Mouse (Mus musculus) granulocyte monocyte progenitor cell, adult 5-6 weeks (primary cell): Measurements from ENCODE around the gene Mylk3. TPM values are rescaled to one million over a fixed set of nuclear protein-coding genes. Genes with fewer than 3 reads are reported as not detected.

Source experiments
- ATAC-seq: replicated peaks from 2 replicates; pipeline ENCODE4 v1.8.0; 2016; ENCODE audit warnings: mild to moderate bottlenecking, moderate TSS enrichment, inconsistent platforms; ENCODE audit not compliant: poor library complexity, severe bottlenecking
- total RNA-seq, 2 experiments: library from RNA; stranded (forward) in 1 of 2; stranded (reverse) in 1 of 2; fragments of 200-712, 200-1000 nt in 1 of 2; fragments of >200 nt in 1 of 2; fragmentation: Nextera tagmentation in 1 of 2; gene quantifications; 2 replicates each; pipeline ENCODE4 v1.2.3; 2014 to 2017

The Mylk3 gene
- 0.60 and 1.4 TPM in 2 replicates for total RNA-seq (2014; fragmentation: Nextera tagmentation)
- total RNA-seq (2017): 1.6 and 1.9 TPM in 2 replicates

DNA sequence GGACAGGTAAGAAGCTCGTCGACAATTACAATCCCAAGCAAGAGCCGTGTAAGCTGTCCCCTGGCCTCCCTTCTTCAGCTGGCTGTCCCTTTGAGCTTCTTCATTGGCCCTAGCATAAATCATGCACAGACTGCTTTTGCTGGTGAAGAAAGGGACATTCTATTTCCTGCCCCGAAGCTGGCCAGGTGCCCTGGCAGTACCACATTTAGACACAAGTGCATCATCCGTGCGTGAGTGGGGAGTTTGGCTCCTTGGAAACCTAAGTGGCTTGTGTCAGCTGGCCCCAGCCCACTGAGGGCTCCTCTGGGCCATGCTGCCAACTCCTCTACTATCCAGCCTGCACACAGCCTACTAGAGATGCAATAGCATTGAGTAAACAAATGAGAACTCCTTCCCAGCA lies at the start of gene Mylk3:
Mylk3 (minus strand) TSS at position 141 of the 400 bp plus-strand sequence.
- ATAC-seq: no peak

DNA sequence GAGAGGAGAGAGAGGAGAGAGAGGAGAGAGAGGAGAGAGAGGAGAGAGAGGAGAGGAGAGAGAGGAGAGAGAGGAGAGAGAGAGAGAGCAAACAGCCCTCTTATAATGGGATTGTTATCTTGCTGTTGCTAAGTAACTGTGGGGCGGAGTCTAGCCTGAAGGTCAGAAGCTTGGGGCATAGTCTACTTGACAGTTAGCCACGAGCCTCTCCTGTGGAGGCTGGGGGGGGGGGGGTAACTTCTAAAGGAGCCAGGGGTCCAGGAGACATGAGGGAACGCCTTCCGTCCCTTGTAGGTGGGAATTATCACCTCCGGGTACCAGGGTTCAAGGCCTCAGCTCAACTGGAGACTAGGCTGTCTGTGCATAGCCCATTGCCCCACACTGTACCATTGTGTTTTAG lies 49.6 kb upstream of the Mylk3 start:
- no peak for ATAC-seq

DNA sequence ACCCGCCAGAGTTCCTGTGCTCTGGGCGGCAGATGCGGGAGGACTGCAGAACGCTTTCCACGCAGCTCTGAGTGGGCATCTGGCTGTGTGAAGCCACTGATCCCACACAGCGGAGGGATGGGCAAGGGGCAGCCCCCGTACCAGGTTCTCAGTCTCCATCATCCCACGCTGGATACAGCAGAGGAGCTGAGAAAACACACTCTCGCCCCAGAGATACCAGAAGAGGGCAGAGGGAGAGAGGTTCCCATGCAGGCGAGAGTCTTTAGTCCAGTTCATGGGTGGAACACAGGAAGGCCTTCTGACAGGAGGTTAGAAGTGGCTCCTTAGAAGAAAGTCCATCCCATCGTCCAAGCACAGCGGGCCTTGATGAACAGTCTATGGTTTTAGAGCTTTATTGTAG lies 48.7 kb upstream of the Mylk3 start:
- no peak for ATAC-seq

DNA sequence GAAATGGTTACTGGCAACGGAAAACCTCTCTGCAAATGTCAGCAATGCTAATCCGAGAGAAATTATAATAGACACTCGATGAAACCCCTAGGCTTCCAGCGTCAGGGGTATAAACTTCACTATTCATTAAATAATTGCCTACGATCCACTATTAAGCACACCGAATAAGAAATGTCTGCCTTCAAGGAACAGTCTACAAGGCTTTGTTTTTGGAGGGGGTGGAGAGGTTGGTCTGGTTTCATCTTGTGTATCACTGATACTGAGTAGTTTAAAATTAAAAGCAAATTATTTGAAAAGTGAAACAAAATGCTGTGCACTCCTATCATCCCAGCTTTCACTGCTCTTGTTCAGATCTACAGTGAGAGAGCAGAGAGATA lies 46.9 kb upstream of the Mylk3 start:
- ATAC-seq: peak; percentile 10; the same call in 1 of the 2 replicates

DNA sequence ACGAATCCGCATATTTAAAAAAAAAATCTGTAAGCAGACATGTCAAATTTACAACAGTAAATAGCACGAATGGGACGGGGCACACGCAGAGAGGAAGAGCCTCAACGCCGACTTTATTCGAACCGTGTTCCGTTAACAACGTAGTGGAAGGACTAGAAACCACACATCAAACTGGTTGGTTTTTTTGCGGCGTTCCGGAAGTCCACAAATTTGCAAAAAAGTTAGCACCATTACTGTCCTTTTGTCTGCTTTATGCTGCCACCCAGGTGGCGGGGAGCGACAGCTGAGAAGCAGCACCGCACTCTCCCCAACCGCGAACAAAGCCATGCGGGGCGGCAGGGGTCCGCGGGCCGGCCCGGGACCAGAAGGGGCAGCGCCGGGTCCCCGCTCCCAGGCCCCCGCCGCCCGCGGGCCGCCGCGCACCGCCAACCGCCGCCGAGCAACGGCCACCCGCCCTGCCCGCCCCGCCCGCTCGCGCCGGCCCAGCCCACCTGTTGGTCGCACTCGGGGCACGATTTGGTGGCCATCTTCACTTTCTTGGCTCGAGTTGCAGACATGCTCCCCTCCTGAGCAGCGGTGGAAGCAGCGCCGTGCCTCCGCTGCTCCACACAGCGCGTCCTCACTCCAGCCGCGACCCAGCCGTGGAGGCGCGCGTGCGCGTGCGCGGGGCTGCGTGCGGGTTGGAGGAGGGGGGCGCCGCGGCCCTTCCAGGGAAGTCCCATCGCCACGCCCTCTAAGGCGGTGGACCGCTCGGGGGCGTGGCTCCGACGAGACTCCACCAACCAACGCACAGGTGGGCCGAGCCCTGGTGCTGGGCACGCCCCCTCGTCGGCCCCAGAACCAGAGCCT lies 46.2 kb upstream of the Mylk3 start, which contains the start of gene 4921524J17Rik:
4921524J17Rik (minus strand) TSS at position 666 of the 849 bp plus-strand sequence.
- ATAC-seq: peak; percentile 98

DNA sequence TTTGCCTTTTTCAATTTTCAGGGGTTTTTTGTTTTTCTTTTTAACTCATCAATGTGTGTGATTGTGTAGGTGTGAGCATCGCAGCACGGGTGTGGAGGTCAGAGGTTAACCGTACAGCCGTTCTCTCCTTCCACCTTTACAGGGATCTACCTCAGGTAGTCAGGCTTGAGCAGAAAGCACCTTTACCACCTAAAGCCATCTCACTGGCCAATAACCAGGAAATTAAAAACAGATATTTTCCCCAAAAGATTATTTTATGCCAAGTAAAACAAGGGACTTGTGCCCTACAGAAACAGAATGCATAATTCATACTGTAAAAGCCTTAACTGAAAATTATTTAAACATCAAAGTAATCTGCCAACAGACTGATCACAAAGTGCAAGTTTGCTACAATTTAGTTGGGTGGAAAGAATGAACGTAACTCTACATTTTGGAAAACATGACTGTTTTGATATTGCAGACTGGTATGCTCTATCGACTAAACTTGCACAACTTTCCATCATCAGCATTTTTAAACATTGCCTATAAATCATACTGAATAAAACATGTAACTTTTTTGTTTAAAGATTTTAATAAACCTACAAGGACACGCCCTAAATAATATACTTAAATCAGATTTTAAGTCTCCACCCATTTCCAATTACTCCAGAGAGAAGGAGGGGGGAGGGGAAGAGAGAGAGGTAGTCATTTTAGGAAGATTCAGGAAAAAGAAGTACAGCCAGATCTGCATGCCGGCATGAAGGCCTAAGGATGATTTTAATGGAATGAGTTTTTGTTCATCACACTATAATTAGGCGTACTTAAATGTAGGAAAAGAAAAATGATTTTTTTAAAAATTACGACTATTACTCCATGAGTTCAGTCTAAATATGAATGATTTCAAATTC lies 45.4 kb upstream of the Mylk3 start:
- ATAC-seq: no peak

DNA sequence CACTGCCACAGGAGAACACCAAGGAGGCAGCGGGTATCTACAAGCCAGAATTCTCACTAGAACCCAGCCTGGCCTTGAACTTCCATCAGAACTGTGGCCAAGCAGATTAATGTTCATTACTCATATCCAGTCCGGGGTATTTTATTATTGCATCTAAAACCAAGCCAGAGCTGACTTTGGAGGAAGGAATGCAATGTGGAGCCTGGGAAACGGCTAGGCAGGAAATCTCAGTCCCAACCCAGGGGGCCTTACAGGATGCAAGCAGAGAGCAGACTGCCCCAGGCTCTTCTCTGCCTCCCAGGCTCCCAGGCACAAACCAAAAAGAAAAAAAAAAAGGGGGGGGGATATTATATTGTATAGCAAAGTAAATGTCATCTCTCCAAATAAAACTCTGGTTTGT lies 44.7 kb upstream of the Mylk3 start:
- ATAC-seq: no peak

DNA sequence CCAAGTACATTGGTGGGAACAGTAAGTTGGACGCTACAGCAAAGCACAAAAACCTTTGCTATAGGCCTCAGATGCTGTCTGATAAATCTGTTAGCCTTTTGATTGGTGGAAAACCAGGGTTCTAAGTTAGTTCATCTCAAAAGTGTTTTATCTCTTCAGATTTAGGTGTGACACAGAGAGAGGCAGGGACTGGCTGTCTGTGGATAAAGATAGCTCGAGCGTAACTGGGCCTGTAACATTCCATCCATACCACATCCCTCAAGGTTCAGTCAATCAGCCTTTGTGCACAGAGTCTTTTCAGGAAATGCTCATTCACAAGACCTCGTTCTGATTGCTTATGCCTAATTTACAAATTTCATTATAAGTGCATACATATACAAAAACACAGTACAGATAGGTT lies 43.1 kb upstream of the Mylk3 start:
- ATAC-seq: no peak

DNA sequence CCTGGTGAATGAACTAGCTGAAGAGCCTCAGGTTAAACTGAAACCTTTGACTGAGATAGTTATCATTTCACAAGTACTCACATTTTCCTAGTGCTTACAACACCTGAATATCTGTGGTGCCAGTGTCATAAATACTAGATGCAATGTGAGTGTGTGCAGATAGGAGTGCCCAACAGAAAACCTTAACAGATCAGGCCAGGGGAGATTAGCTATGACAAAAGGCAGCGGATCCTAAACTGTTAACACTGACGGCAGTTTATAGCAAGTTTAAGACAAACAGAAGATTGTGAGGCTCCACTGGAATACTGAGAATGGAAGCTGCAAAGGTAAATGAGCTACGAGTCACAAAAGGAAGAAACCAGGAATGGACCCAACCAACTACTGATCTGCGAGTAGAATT lies 40.9 kb upstream of the Mylk3 start:
- ATAC-seq: 0 out of 2 replicates have a peak, but pooled peaks have one; percentile 22

DNA sequence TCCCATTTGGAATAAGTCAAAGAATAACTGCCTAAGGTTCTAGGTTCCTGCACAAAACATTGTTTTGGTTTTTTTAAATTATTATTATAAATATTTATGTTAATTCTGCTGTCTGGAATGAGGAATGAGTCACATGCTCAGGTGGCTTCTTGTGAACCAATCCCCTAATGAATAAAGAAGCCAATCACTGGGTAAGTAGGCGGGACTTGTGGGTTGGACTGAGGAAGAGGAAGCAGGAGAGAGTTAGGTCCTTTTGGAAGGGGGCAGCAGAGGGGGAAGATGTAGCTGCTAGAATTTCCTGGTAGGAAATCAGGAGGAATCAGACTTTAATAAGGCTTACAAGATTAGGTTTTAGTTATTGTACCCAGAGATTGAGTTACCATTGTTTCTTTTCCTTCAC lies 35.2 kb upstream of the Mylk3 start:
- ATAC-seq: peak; percentile 46; the same call in 1 of the 2 replicates

DNA sequence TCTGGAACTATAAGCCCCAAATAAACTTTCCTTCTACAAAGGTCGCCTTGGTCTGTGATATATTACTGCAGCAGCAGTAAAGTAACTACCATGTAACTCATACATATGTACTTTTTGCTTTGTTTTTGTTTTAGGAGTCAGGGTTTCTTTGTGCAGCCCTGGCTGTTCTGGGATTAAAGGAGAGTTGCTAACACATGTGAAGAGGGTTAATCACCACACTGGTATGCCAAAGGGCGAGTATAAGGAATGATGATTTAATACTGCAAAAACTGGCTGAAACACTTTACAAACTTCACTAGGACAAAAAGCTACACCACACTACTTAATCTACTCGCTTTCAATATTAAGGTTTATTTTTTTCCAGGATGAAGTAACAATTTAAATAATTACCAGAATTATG lies 22.4 kb upstream of the Mylk3 start:
- ATAC-seq: no peak

DNA sequence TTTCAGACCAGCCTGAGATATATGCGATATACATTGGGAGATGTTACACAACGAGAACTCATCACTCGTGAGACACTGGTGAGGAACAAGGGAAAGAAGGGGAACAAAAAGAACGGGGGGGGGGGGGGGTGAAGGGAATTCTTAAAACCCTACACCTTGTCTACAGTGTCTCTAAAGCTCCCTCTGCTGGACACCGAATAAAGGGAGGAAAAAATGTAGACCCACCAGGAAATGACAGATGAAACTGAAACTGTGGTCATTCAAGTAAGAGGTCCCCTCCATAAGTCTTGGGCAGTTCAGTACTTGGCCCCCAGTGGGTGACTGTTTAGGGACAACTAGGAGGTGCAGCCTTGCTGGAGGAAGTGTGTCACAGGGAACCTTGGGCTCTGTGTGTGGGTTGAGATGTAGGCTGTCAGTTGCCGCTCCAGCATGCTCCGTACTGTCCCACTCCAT lies 21.9 kb upstream of the Mylk3 start:
- peak; percentile 99 for ATAC-seq

DNA sequence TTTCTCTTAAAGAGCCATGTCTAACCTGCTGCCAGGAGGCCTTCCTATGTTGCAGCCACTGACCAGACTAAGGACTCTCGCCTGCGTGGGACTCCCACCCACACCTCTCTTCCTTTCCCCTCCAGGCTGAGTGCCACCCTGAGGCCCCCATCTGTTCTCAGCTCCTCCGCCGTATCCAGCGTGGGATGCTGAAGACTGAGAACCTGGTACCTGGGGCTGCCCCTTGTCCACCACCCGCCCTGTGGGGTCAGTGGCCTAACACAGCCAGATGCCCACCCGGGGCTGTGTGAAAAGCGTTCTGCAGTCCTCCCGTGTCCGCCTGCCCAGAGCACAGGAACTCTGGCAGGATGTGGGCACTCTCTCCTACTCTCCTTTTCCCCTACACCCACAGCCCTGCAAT lies 19.8 kb upstream of the Mylk3 start:
- ATAC-seq: no peak

DNA sequence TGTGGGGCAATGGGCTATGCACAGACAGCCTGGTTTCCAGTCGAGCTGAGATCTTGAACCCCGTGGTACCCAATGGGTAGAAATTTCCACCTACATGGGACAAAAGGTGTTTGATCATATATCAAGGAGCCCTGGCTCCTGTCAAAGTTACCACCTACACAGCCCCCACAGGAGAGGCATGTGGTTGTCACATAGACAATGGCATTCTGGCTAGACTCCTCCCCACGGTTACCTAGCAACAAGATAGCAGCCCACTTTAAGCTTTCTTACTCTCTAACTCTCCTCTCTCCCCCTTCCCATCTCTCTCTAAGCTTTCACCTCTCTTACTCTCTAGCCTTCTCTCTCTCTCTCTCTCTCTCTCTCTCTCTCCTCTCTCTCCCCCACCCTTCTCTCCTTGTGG lies 19.3 kb upstream of the Mylk3 start:
- no peak for ATAC-seq

DNA sequence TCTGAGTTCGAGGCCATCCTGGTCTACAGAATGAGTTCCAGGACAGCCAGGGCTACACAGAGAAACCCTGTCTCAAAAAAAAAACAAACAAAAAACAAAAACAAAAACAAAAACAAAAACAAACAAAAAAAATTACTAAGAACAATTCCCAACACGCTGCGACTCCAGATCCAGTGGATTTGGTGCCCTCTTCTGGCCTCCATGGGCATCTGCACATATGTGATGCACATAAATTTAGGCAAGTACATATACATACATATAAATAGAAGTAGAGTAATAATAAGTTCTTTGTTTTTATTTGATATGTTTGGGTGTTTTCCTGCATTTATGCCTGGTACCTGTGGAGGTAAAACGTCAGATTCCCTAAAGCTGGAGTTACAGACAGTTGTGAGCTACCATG lies 12.4 kb upstream of the Mylk3 start:
- no peak for ATAC-seq

DNA sequence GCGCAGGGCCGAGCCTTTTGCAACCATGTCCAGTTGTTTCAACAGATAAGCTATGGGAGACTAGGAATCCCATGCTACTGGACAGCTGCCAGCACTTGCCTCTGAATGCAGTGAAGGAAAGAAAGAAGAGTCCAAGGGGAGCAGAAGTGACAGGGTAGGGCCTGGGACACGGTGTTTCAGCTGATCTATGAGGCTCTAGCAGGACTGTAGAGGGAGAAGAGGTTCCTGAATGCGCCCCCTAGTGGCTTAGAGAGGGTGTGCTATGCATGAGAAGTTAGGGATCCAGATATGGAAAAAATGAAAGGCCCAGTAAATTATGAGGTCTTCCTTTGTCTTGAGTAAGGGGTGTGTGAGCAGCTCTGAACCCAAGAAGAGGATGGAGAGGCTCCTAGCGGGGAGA lies 11.4 kb upstream of the Mylk3 start:
- peak; percentile 84 for ATAC-seq

DNA sequence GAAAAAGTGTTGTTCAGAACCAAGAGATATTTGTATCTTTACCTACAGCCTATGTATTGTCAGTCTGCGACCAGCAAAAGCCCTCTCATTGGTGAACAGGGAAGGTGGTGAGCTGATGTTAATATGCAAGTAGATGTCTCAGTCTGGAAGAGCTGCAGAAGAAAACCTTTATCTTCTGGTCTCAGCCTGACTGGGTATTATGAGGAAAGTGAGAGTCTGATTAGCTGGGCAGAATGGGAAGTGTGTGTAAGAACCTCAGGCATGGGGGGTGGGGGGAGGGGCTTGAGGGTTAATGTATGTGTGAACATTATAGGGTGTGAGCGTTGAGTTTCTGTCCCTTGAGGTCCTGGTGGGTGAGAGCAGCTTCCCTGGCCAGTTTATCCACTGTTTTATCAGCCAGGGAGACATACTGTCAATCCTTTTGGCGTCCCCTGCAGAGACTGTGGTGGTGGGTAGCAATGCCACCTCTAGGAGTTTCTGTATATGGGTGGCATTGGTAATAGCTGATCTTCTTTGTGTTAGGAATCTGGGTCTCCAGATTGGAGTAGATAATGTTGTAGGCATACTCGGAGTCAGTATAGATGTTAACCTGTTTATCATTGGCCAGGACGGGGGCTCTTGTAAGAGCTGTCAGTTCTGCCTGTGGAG lies 10.4 kb upstream of the Mylk3 start:
- peak; percentile 44 for ATAC-seq

DNA sequence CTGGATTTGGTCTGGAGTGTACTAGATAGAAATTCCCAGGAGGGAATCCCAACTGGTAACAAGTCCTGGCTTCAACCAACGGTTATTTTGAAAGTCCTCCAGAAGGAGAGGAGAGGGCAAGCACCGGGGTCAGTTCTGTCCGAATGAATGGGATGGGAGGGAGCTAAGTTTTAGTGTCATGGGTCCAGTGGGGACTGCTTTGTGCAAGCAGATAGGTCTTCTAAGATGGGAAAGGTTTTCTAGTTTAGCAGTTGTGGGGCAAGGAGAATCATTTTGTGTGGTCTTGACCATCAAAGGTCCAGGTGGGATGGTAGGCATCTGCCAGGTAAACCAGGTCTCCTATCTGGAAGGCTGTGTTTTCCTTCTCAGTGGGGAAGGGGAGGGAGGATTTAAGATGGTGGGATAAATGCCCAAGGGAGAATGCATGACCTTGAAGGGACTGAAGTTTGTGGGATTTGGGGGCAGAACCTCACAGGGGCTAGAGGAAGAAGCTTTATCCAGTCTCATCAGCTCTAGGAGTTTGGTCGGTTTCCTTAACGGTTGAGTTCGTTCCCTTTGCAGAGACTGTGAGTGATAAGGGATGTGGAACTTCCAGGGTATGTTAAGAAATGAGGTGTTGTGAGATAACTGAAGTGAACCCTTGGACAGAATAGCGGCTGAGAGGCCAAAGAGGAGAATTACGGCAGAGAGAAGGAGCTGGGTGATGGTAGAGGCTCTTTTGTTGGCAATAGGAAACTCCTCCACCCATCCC lies 9.7 kb upstream of the Mylk3 start:
- ATAC-seq: no peak

DNA sequence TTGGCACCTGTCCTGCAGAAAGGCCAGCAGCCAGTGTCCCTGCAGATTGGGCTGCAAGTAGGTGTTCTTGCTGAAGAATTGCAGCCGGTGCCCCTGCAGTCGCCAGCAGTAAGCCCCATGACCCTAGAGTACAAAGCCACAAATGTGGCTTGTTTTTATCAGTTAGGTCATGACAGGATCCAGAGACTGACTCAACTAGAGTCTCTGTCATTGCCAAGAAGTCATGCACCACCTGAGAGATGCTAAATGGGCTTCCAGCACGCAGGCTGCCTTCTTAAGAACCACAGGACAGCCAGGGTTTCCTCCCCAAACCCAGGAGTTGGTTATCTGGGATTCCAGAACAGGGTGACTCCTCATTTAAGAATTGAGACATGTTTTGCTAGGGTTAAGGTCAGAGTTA lies 8.9 kb upstream of the Mylk3 start:
- ATAC-seq: no peak

DNA sequence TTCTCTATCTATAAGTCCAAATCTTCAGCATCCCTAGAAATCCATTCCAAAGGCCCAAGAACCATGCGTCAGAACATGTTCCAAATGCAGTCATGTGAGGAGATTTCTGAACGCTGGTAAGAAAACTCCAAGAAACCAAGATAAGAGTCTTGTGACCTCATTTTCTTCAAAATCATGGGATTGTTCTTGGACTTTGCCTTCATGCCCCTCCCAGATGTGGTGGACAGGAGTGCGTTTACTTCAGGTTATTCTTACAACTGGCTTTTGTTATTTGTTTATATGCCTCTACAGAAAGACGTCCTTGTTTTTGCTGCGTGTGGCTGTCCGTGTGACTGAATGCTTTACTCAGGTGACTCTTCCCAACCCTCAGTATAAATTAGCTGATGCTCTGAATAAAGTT lies 7.1 kb upstream of the Mylk3 start:
- no peak for ATAC-seq
